Mouse (Mus musculus) yolk sac, embryonic 10.5 days (tissue): ENCODE measurements around the gene Cfap54.

Experiments
- DNase-seq: peaks from one replicate; pipeline ENCODE4 v3.0.0-alpha.2; 2017; ENCODE audit warnings: low spot score

Cfap54 gene

DNA sequence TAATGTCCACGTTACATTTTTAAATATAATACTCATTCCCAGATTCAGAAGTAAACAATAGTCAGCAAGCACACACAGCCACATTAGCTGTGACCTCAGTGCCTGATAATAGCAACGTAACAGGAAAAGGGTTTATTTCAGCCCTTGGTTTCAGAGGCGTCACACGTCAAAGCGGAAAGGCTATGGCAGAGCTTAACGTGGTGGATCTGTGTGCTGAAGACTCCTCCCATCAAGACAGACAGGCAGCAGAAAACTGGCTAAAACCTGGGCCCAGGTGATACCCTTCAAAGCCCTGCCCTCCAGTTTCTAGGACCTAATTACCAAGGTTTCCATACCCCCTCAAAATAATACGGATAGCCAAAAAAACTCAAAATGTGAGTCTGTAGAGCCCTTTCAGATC is 16.0 kb upstream of the Cfap54 start:
- DNase-seq = no peak

DNA sequence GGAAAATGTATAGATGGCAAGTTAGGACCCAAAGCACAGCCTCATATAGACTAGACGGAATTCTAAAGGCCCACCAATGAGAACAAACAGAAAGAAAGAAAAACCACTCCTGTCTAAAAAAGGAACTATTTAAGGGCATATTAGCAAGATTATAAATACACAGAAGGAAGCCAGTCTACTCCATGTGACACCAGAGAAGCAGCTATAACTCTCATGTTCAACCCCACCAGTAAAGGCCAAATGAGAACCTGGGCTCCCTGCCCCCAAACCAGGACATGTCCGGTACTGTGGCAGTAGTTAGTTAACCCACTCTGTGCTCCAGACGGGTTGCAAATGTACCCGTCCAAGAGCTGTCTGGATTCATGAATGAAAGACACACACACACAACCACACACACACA is 14.4 kb upstream of the Cfap54 start:
- no peak for DNase-seq

DNA sequence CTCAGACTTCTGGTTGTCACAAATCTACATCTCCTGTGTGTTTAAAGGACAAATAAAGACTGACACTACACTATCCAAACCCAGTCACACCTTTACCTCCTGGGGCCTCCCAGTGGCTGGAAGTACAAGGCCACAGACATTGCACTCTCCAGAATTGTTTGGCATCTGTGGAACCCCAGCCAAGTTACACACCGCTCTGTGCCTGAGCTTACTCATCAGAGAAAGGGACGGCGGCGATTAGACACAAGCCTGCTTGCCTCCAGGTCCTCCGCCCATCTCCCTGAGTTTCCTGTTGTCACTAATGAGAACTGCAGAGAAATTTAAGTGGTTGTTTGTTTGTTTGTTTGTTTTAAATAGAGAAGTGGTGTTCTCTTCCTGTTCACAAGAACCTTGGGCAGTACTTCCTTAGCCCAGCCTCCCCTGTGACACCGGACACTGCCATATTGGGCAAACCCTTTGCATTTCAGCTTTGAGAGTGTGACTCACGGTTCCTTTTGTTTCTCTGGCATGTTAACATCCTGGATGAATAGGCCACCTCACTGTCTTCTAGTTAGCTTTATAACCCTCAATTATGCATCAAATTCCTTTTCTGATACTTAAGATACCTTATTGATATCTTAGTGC is 13.7 kb upstream of the Cfap54 start:
- DNase-seq = no peak

DNA sequence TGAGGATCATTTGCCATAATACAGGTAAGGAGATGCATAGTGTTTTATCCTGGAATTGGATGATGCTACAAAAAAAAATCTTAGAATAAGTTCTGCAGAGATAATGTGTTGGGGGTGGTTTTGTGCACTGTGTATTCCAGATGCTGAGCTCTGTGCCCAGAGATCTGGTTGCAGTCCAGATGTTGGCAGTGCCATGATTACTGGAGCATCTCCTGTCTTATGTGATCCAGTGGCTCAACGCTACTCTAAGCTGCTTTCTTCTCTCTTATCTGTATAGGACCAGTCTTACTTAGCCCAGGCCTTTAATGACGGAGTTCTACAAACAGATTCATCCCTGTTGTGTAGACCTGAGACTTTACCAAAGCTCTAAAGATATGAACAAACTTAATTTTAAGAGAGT is 10.5 kb upstream of the Cfap54 start:
- DNase-seq = no peak

DNA sequence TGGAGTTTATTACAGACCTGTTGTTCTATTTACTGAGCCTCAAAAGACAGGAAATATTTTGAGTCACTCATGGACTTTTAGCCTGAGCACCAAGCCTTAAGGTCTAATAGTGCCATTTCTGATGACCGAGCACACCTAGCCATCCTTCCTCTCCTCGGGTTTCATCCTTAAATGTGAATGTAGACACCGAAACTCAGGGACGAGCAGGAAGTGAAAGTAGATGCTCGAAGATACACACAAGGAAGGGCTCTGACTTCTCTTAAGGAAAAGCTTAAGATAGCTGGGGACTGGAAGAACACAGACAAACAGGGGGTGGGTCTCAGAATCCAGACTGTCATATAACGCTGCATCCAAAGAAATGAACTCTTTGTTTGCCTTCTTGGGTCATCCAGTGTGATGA is 8.8 kb upstream of the Cfap54 start:
- no peak for DNase-seq

DNA sequence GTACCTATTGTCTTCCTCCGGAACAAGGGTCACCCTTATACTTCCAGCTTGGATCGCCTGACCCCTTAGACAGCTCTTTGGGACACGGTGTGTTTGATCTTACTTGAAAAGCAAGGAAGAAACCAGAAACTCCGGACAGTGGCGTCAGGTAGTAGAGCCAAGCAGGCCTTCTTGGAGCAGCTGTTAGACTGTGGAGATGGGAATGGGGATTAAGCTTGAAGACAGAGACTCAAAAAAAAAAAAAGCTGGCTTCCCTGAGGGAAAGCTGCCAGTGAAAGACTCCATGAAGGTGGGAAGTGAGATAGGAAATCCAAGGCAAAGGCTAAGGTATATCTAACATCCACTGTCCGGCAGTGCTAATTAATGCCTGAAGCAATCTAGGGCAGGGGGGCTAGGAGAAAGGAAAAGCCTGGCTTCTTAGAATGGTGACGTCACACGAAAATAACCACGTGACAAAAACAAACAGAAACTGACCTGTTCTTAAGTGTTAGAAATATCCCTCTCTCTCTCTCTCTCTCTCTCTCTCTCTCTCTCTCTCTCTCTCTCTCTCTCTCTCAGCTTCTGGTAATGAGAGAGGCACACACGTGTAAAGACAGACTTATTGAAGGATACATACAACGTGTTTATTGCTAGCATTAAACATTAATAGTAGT is 7.1 kb upstream of the Cfap54 start:
- no peak for DNase-seq

DNA sequence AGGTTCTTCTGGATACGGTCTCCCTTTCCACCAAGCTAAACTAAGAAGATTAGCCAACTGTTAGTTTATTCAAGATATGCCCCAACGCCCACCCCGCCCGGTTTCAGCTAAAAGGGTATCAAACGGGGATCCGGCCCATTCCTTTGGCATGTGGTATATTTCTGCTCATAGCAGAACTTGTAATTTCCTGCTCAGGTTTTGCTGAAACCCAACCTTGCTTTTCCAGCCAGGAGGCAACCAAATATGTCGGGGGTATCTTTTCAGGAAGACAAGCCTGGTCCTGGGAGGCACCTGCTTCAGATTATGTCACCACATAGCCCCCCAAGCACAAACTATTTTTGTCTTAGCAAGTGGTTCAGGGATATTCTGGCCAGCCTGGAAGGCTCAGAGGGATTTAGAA is 6.1 kb upstream of the Cfap54 start:
- DNase-seq = no peak

DNA sequence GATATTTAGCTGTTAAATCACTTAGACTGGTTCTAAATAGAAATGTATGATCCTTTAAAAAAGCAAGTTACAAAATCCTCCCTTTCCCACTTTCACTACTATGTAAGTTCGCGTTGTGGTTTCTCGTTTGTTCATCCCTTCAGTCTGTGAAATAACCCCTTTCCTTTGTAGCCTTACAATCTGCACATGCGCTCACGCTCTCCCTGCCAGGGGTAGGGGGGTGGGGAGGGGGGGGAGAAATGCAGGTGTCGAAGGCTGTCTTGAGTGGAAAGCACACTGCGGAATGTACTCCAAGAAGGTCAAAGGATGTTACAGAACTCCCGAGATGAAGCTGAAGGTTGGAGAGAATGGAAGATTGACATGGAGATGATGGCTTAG is 2.5 kb upstream of the Cfap54 start:
- DNase-seq = no peak

DNA sequence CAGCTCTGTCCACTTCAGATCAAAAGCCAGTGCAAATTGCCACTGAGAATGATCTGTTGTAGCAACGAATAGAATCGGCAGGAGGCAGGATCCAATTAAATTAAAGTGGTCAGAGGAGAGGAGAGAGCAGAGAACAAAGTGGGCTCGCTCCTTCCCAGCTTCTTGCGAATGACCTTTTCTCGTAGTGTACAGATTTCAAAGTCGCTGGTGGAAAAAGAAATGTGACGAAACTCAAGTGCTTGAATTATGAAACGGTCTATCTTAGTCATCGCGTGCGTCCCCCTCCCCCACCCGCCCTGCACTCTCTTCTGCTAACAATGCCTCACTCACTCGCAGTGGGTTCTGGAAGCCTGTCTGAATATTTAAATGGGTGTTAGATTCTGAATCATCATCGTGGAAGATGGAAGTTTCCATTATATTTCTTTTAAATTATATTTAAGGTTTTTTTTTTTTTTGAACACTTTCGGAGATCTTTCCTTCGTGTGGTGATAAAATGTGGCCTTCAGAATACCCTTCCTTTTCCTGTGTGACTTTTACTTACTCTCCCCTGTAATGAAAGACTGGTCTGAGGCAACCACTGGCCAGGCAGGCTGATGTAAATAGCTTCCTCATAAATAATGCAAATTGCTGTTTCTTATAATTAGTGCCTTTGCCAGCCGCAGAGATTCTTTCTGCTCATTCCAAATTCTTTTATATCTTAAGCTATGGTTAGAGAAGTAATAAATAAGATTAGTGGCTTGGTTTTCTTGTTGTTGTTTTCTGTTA is 2.0 kb upstream of the Cfap54 start:
- no peak for DNase-seq

DNA sequence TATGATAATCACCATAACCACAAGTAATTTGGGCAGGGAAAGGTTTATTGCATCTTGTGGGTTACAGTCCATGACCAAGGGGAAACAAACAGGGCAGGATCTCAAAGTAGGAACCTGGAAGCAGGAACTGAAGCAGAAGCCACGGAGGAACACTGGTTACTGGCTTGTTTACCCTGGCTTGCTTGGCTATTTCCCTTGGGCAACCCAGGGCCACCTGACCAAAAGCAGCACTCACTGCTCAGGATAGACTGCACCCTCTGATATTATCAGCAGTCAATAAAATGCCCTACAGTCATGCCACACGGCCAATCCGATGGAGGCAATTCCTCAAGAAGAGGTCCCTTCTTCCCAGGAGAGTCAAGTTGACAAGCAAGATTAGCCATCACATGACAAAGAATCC is 1.9 kb downstream of the Cfap54 start:
- DNase-seq = no peak

DNA sequence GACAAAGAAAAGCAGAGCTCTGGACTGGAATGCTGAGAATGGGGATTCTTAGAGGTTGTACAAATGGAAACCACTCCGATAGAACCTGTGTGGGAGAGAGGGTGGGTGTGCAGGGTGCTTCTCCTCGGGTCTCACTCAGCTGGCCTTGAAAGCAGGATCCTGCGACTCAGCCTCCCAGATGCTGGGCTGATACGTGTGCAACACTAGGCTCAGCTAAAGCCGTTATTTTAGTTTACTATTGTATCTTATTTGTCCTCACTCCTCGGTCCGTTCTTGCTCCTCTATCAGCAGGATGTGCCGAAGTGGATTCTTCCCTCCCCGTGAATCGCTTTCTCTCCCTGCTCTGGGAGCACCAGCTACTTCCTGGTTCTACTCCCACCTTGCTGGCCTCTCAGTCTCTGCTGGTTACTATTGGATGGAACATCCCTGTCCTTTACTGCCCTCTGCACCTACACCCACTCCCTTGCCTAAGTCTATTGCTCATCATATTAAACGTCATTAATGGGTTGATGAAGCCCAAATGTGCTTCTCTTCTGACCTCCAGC is 3.4 kb downstream of the Cfap54 start:
- DNase-seq = no peak

DNA sequence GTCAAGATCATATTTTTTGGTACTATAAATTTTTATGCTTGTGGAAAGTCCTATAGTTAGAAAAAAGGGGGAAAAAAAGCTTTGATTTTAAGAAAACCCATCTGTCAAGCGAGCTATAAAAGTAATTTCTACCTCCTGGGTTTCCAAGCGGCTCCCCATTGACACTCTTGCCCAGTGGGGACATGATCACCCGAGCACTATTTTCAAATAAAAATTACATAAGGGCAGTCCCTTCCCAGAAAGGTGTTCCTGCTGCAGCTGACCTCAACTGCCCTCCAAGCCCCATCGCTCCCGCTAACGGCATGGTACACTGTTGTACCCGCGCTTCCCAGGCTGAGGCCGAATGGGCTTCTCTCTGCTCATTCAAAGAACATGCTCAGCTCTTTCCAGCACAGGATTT is 5.0 kb downstream of the Cfap54 start:
- DNase-seq = no peak

DNA sequence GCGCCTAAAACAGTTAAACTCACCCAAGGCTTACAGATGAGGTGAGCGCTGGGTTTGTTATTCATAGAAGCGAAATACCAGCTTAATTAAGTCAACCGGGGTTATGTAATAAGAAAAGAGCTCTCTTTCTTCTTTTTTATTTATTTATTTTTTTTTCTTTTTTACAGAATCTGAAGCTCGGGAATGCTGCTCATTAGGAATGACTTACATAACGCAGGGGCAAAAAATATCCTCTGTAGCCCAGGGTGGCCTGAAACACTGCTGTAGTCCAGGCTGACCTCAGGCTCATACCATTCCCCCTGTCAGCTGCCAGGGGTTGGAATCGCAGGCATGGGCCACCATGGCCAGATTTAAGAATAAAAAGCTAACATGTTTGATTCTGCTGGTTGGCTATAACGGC is 5.6 kb downstream of the Cfap54 start:
- DNase-seq = no peak

DNA sequence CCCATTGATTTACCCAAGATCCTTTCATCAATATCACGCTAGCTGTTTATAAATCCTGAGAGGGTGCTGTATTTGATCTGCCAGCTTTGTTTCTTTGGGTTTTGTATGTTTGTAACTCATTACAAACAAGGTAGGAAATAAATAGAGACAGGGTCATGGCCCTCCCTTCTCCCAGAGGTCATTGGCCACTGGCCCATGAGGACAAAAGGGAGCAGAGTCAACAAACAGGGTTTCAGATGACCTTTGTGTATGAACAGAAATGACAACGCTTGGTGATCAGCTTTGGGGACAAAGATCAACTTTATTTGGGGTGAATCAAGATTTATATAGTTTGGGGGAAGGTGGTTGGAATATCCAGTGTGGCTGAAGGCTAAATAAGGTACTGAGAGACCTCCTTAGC is 8.6 kb downstream of the Cfap54 start:
- DNase-seq = no peak

DNA sequence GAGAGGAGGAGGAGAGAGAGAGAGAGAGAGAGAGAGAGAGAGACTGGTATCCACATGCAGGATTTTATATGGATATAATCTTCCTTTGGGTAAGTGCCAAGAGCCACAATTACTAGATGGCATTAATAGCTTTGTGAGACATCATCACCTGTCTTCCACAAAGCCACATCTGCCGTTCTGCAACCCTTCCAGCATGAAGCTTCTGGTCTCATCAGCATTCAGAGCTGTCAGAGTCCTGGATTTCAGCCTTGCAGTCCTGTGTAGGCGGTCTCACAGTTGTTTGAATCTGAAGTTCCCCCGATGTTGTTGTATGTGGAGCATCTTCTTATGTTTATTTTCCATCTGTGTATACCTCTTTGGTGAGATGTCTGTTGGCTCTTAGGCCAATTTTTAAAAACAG is 9.7 kb downstream of the Cfap54 start:
- no peak for DNase-seq

DNA sequence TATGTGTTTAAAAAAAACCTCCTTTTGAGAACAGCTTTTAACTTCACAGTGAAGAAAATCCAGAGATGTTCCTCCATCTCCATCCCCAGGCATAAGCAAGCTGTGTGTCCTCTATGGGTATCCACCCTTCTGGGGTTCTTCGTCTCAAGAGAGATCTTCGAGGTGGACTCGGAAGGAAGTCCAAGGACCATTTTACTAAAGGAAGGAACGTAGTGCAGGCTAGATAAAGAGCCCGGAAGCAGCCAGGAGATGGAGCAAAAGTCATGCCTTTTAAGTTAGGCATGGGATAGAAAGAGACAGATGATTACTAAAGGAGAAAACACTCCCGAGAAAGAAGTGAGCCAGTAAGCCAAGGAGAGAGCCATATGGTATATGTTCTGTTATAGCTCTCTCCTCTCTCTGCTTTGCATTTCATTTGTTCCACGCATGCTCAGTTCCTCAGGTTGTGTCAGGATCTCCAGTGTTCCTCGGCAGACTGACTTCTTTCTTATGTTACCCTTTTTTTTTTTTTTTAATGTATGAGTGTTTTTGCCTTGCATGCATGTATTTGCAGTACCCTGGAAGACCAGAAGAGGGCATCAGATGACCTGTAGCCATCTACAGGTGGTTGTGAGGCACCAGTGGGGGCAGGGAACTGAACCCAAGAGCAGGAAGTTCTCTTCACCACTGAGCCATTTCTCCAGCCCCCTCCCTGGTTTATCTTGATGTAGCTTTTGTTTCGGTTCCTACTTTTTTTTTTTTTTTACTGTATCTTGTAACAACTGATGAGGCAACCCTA is 11.1 kb downstream of the Cfap54 start:
- peak; percentile 33 for DNase-seq

DNA sequence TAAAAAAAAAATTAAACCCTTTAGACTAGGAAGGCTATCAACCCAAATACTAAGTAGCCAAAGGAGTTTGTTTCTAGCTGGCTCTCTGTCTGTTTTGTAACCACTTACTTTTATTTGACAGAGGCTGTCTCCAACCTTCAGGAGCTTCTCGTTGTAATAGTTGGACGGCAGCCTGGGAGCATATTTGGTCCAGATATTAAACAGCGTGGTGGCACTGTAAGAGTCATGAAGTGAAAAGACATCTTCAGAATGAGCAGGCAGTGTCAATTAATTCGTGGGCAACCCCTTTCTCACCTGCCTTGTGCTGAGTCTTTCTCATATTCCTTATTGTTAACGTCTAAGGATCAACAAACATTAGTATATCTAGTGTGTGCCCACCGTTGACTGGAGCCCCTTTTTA is 11.7 kb downstream of the Cfap54 start:
- DNase-seq = no peak

DNA sequence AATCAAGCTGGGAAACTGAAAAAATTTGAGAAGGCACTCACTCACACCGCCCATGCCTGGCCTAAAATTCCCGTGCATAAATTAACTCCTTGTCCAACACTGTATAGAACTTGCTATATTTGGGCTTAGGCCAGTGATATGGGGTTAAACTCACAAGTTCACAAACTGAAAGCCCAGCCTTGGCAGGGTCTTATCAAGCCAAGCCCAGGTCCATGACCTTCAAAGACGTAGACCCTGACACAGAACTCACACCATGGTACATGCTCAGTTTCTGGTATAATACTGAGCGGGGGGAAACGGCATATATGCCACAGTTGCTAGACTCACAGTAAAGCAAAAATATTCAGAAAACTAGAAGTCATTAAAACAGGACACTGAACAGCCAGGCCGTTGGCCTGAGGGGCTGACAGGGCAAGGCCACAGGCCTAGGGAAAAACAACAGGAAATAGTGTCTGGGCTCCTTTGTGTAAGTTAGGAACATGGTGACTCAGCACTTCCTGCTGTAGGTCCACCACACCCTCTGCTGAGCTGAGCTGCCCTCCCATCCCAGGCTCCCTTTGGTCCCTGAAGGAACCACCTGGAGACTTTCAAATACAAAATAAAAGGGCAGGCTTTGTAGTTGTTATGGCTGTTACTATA is 12.3 kb downstream of the Cfap54 start:
- DNase-seq = peak; percentile 30

DNA sequence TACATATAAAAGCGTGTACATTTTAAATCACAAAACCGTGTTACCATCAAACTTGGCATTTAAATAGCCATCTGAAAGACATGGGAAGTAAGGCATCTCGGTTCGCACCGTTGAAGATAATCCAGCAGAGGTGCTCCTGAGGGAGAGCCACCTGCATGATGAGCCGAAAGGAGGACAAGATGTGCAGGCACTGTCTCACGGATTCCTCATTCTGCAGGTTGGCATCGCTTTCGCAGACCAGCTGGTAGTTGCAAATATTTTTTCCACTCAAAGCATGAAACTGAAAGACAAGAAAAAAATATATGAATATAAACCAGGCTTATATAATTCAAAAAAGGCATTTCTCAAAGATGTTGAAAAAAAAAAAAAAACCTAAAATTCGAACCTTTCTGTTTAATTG is 16.4 kb downstream of the Cfap54 start:
- no peak for DNase-seq

DNA sequence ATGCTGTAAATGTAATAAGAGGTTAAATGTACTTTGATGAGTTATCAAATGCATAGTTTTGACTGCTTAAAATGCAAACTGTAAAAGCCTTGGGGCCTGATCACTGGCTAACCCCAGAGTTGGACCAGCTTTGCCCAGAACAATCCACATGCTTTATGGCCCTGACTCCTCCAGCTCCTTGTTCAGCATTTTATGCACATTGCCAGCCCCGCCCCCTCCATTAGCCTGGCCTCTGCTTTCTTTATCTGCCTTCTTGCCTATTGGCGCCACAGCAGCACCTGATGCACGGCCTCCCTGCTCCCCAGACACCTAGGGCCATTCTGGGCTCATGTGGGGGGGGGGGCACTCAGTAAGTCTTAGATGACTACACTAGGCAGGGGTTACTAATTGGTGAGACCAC is 17.8 kb downstream of the Cfap54 start:
- DNase-seq = no peak

DNA sequence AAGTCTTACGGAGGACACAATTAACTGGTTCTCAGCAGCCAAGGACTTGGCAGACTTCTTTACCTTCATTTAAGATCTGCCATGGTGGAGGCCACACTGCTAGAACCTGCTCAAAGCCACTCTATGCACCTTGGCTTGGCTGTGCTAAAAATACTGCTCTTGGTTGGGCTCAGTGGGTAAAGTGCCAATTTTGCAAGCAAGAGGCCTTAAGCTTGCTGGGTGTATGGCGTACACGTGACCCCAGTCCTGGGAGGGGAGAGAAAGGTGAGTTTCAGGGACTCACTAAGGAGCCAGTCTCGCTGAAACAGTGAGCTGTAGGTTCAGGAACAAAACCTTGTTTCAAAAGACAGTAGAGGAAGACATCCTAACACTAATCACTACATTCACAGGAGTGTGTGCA is 19.0 kb downstream of the Cfap54 start:
- no peak for DNase-seq

DNA sequence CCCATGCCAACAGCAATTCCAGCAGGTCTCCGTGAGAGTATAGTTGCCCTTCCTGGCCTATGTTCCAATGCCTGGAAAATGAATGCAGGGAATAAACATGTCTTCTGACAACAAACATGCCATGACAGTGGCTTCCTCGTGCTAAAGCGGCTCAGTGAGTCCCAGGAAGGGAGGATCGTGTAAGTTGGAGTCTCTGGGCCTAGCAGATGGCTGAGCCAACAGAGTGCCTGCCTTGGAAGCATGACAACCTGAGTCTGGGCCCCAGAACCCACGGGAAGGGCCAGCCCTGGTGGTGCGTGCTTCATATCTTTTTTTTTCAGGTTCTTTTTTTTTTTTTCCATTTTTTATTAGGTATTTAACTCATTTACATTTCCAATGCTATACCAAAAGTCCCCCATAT is 27.6 kb downstream of the Cfap54 start:
- no peak for DNase-seq
